Mouse (Mus musculus): ENCODE results near the gene Gm3633.
"Not testable (repeated sequence)": the region's sequence is repeated elsewhere in the genome, so short reads cannot be mapped to it uniquely, and the experiment has no call there.

Gene Gm3633

GRCm38 (mm10) chr14:42641817-42642216, at the start of gene Gm3633:
Gene Gm3633, minus strand, starts transcription at chr14:42641917.
- DNase-seq (ENCODE audit: extremely low spot score, low spot score) = not testable (repeated sequence)

DNA sequence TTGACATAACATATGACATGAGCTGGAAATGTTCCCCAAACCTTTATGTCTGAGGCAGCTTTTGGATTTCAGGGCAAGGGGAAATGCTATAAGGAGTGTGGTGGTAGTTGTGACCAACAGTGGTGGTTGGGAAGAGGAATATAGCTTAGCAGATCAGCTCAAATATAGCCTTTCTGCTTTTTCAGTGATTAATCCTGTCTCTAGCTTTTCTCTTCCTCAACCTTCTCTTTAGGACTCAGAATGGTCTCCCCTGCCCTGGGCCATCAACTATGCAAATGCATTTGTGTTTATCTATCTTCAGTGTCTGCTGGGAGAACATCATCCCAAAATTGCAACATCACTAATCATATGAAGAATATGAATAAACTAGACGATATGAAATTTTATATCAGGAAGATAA, 13.9 kb upstream of the Gm3633 start, which contains the start of gene Gm10378:
Gene Gm10378 (plus strand): TSS at position 301 of the 400 bp plus-strand sequence.
- DNase-seq (ENCODE audit: extremely low spot score, low spot score) = not testable (repeated sequence)

DNA sequence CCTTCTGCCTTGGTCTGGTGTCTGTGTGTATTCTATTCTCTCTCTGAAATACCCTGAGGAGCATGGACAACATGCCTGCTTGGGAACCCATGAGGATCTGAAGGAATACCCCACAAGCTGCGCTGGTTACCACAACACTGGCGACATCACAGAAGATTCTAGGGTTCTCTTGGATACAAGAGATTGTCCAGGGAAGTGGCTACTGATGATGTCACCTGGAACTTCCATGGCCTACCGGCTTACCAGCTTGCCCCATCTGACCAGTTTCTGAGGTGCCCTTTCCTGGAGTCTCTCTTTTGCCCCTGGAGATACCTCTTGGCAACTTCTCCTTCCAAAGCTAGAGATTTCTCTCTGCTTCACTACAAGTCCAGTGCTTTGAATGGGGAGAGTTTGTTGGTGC, 41.9 kb downstream of the Gm3633 start, which contains the start of gene Gm17124:
Gene Gm17124 (minus strand): TSS at position 101 of the 400 bp plus-strand sequence.
- not testable (repeated sequence) for DNase-seq (ENCODE audit: extremely low spot score, low spot score)

All from neural tube, embryonic 10.5 days (tissue).